Mouse (Mus musculus) CD4-positive, CD25-positive, alpha-beta regulatory T cell (primary cell): ENCODE results near the gene March5. TPM values are rescaled to one million over a fixed set of nuclear protein-coding genes. Genes with fewer than 3 reads are reported as not detected.

Experiments used
- polyA plus RNA-seq: library from polyadenylated mRNA; unstranded; fragments of 100-300 nt; shearing (Covaris generic); gene quantifications from one replicate; pipeline ENCODE4 v1.2.1, GENCODE M21; 2017

The March5 gene
- polyA plus RNA-seq: 94.9 TPM

GRCm38 (mm10) chr19:37207303-37208175 lies at the start of gene March5:
March5 (plus strand) TSS chr19:37207543.

GRCm38 (mm10) chr19:37208176-37208755 lies 923 bp downstream of the March5 start, which contains the start of gene Cpeb3:
Cpeb3 (minus strand) TSS chr19:37208601.

Other genes starting within 250 kb of the March5 start
- 0.49 TPM for gene Cpeb3, start 1.1 kb downstream of the March5 start, polyA plus RNA-seq
- 75.1 TPM for gene Ide, start 130.3 kb downstream of the March5 start, polyA plus RNA-seq
- 2.6 TPM for gene Kif11, start 168.9 kb downstream of the March5 start, polyA plus RNA-seq
- gene Hhex, start 227.3 kb downstream of the March5 start, polyA plus RNA-seq: 0.59 TPM